Mouse (Mus musculus): ENCODE results near the gene Fibp. TPM values are rescaled to one million over a fixed set of nuclear protein-coding genes. Genes with fewer than 3 reads are reported as not detected.

Gene Fibp
- polyA plus RNA-seq (2016; fragmentation: Nextera tagmentation; extraction: Ambion mirVana), result 99.5 and 122 TPM in 2 replicates

GRCm38 (mm10) chr19:5460465-5460911 lies at the start of gene Fibp:
Gene Fibp (plus strand): TSS chr19:5460615.
- peak; percentile 93 for DNase-seq (ENCODE audit: low spot score)
- Histone ChIP-seq H3K27me3 (ENCODE audit: insufficient read depth, poor library complexity, severe bottlenecking) (peaks cover 22% of the 10 kb centered on the region), H3K4me1 (replicated peaks) (peaks cover 52% of the 10 kb centered on the region), H3K4me3 (peak within 1 kb of the TSS; percentile 87), H3K27ac (peak within 1 kb of the TSS; percentile 88), H3K9me3 (no peaks in the 10 kb centered on the region), H3K36me3 (peaks cover 33% of the 10 kb centered on the region)
- under 1% methylated on average over 32 of the region's 32 CpGs for WGBS

DNA sequence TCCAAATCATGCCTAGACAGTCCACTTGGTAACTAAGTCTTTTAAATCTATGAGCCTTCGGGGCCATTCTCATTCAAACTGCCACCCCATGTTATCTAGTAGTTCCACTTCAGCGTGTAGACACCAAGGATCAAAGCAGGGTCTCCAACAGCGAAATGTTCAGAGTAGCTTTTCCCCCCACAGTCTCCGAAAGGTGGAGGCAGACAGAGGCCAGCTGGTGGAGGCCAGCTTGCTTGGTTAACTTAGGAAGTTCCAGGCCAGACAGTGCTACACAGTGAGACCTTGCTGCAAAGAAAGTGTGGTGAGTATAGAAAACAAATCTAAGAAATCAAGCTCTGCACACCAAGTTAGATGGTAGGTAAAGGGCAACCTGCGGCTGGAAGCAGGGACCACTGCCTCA lies 49.8 kb upstream of the Fibp start:
- Histone ChIP-seq H3K9me3 (no peaks in the 10 kb centered on the region), H3K4me1 (replicated peaks) (peaks cover 21% of the 10 kb centered on the region), H3K27ac (no peak overlapping the region), H3K27me3 (ENCODE audit: insufficient read depth, poor library complexity, severe bottlenecking) (no peaks in the 10 kb centered on the region), H3K36me3 (peaks cover 4% of the 10 kb centered on the region; the same call in 1 of the 2 replicates), H3K4me3 (no peak overlapping the region)
- WGBS, result 90% methylated on average over 5 of the region's 5 CpGs
- no peak for DNase-seq (ENCODE audit: low spot score)

DNA sequence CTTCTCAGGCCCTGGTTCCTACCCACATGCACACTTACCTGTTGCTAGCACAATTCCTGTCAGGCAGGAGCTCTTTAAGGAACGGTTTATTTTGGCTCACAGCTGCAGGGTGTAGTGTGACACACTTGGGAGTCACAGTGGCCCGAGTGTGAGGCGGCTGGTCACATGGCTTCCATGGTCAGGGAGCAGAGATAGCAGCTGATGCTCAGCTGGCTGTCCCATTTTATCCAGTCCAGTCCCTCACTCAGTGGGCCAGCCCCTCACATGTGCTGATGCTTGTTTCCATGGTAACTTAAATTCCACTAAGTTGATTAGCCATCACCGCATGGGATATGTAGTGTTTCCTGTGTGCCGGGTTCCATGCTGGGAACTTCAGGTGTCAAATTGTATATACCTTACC lies 48.5 kb upstream of the Fibp start:
- Histone ChIP-seq H3K4me1 (replicated peaks) (peaks cover 15% of the 10 kb centered on the region), H3K27ac (no peak overlapping the region), H3K9me3 (no peaks in the 10 kb centered on the region), H3K27me3 (ENCODE audit: insufficient read depth, poor library complexity, severe bottlenecking) (no peaks in the 10 kb centered on the region), H3K4me3 (no peak overlapping the region), H3K36me3 (peaks cover 4% of the 10 kb centered on the region; the same call in 1 of the 2 replicates)
- no peak for DNase-seq (ENCODE audit: low spot score)
- 78% methylated on average over 5 of the region's 5 CpGs for WGBS

- Histone ChIP-seq H3K27me3 (ENCODE audit: insufficient read depth, poor library complexity, severe bottlenecking) (no peaks in the 10 kb centered on the region), H3K27ac (no peak overlapping the region), H3K36me3 (peaks cover 13% of the 10 kb centered on the region), H3K4me3 (no peak overlapping the region), H3K4me1 (replicated peaks) (peaks cover 3% of the 10 kb centered on the region; the same call in 1 of the 2 replicates), H3K9me3 (no peaks in the 10 kb centered on the region)
- no peak for DNase-seq (ENCODE audit: low spot score)
- WGBS, result 75% methylated on average over 4 of the region's 4 CpGs
Measured at GRCm38 (mm10) chr19:5413840-5414239, 46.6 kb upstream of the Fibp start.

GRCm38 (mm10) chr19:5414534-5414957 lies 45.9 kb upstream of the Fibp start:
- Histone ChIP-seq H3K9me3 (no peaks in the 10 kb centered on the region), H3K4me1 (replicated peaks) (peaks cover 3% of the 10 kb centered on the region; the same call in 1 of the 2 replicates), H3K36me3 (peaks cover 14% of the 10 kb centered on the region), H3K27ac (no peak overlapping the region), H3K4me3 (no peak overlapping the region), H3K27me3 (ENCODE audit: insufficient read depth, poor library complexity, severe bottlenecking) (no peaks in the 10 kb centered on the region)
- DNase-seq (ENCODE audit: low spot score), result no peak
- 64% methylated on average over 2 of the region's 2 CpGs for WGBS

DNA sequence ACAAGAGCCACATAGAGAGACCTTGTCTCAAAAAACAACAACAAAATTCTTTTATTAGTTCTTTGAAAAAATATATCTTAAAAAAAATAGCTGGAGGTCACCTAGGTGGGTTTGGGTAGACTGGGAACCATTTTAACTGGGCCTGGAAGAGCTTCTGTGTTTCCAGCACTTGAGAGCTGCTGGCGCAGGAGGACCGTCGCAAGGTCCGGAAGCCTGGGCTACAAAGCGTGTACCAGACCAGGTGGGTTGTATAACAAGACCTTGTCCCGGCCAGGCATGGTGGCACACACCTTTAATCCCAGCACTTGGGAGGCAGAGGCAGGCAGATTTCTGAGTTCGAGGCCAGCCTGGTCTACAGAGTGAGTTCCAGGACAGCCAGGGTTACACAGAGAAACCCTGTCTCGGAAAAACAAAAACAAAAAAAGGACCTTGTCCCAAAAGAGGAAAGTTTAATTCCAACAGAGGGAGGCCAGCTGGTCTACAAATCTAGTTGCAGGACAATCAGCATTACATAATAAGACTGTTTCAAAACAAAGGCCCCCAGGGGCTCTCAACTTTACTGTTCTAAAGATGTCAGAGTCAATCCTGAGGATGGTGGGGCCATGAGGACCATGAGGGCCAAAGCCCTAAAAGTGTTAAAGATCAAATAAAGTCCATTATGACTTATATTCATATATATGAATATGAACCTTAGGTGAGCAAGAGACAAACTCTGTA lies 41.5 kb upstream of the Fibp start:
- 94% methylated on average over 8 of the region's 8 CpGs for WGBS
- no peaks in the 10 kb centered on the region for H3K9me3 ChIP-seq
- no peak overlapping the region for H3K27ac ChIP-seq
- peaks cover 18% of the 10 kb centered on the region for H3K4me1 ChIP-seq (replicated peaks)
- peaks cover 54% of the 10 kb centered on the region for H3K36me3 ChIP-seq
- H3K4me3 ChIP-seq, result no peak overlapping the region
- H3K27me3 ChIP-seq (ENCODE audit: insufficient read depth, poor library complexity, severe bottlenecking), result no peaks in the 10 kb centered on the region
- no peak for DNase-seq (ENCODE audit: low spot score)

DNA sequence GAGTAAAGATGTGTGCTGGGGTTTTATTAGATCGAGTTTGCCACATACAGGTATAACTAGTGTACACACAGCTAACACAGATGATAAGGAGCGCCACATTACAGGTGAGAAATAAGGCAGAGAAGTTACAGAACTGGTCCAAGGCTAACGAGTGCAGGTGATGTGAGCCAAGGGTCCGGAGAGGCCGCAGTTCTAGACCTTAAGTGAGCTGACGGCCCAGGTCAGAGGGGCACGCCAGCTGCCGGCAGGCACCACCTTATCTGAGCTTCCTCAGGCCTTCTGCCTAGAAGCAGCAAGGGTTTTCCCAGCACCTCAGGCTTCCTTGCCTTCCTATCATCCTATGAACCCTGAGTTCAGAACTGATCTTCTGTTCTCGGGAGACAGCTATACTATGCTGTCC lies 40.8 kb upstream of the Fibp start:
- H3K27me3 ChIP-seq (ENCODE audit: insufficient read depth, poor library complexity, severe bottlenecking), result no peaks in the 10 kb centered on the region
- DNase-seq (ENCODE audit: low spot score), result no peak
- H3K9me3 ChIP-seq, result no peaks in the 10 kb centered on the region
- no peak overlapping the region for H3K27ac ChIP-seq
- no peak overlapping the region for H3K4me3 ChIP-seq
- H3K36me3 ChIP-seq, result peaks cover 54% of the 10 kb centered on the region
- H3K4me1 ChIP-seq (replicated peaks), result peaks cover 21% of the 10 kb centered on the region
- 92% methylated on average over 9 of the region's 9 CpGs for WGBS

DNA sequence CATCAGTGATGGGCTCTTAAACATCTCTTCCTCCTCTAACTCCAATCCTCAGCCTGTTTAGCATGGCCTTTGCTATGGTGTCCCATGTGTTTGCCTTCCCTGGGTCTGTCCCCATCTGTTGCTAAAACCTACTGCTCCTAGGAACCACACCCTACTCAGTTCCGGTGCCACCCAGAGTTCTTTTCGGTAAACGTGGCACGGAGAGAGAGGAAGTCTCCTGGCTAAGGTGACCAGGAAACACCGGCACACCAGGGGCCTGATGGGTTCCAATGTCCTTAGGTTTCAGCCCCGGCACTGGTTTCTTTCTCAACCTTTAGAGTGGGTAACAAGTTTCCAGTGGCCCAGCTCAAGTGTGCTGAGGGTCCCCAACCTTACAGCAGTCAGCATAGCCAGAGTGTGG lies 39.8 kb upstream of the Fibp start:
- no peaks in the 10 kb centered on the region for H3K27me3 ChIP-seq (ENCODE audit: insufficient read depth, poor library complexity, severe bottlenecking)
- H3K9me3 ChIP-seq, result no peaks in the 10 kb centered on the region
- H3K4me3 ChIP-seq, result no peak overlapping the region; the same call in 1 of the 2 replicates
- no peak overlapping the region for H3K27ac ChIP-seq
- 93% methylated on average over 6 of the region's 6 CpGs for WGBS
- H3K36me3 ChIP-seq, result peaks cover 54% of the 10 kb centered on the region
- no peak for DNase-seq (ENCODE audit: low spot score)
- peaks cover 22% of the 10 kb centered on the region for H3K4me1 ChIP-seq (replicated peaks)

DNA sequence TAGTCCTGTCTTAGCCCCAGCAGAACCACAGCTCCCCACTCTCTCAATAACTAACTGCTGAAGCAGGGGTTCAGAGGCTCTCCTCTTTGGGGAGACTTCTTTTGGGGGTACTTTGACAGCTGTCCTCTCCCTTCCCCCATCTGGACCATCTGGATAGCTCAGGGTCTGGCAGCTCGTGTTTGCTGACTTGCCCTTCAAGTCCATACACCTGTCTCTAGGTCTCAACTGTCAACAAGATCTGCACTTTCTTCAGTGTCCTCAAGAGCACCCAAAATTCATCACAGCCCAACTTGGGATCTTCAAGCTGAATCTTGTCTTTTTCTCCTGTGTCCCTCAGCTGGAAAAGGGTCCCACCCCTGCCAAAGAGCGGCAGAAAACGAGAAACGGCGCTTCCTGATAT lies 38.6 kb upstream of the Fibp start:
- Histone ChIP-seq H3K36me3 (peaks cover 65% of the 10 kb centered on the region), H3K4me3 (no peak overlapping the region), H3K27me3 (ENCODE audit: insufficient read depth, poor library complexity, severe bottlenecking) (no peaks in the 10 kb centered on the region), H3K4me1 (replicated peaks) (peaks cover 34% of the 10 kb centered on the region), H3K9me3 (no peaks in the 10 kb centered on the region), H3K27ac (no peak overlapping the region)
- no peak for DNase-seq (ENCODE audit: low spot score)
- 83% methylated on average over 5 of the region's 5 CpGs for WGBS

DNA sequence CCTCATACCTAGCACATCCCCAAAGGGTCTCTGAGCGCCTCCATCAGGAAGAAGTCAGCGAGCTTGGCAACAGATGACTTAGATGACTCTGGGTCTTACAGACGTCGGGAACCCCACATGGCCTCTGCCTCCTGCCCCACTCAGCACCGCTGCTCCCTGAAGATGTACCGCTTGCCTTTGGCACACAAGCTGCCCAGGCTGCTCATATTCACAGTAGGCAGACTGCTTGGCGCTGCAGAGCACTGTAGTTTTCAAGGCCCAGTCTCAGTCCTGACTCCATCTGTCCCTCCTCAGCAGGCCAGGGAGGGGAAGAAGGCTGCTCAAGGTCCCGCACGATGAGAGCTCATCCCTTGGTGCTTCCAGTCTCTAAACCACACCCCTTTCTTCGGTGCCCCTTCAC lies 38.1 kb upstream of the Fibp start:
- H3K27ac ChIP-seq, result no peak overlapping the region
- H3K9me3 ChIP-seq, result no peaks in the 10 kb centered on the region
- H3K4me3 ChIP-seq, result peak overlapping the region; percentile 1; the same call in 1 of the 2 replicates
- H3K4me1 ChIP-seq (replicated peaks), result peaks cover 39% of the 10 kb centered on the region
- WGBS, result 89% methylated on average over 10 of the region's 10 CpGs
- H3K27me3 ChIP-seq (ENCODE audit: insufficient read depth, poor library complexity, severe bottlenecking), result no peaks in the 10 kb centered on the region
- no peak for DNase-seq (ENCODE audit: low spot score)
- peaks cover 69% of the 10 kb centered on the region for H3K36me3 ChIP-seq

- Histone ChIP-seq H3K4me3 (peak overlapping the region; percentile 90), H3K27ac (peak overlapping the region; percentile 98; the same call in 1 of the 2 replicates), H3K36me3 (peaks cover 69% of the 10 kb centered on the region), H3K4me1 (replicated peaks) (peaks cover 41% of the 10 kb centered on the region), H3K9me3 (no peaks in the 10 kb centered on the region), H3K27me3 (ENCODE audit: insufficient read depth, poor library complexity, severe bottlenecking) (no peaks in the 10 kb centered on the region)
- DNase-seq (ENCODE audit: low spot score), result no peak
- 71% methylated on average over 9 of the region's 9 CpGs for WGBS
Measured at GRCm38 (mm10) chr19:5422895-5423443, 37.4 kb upstream of the Fibp start.

GRCm38 (mm10) chr19:5423561-5423960 lies 36.9 kb upstream of the Fibp start:
- DNase-seq (ENCODE audit: low spot score), result no peak
- Histone ChIP-seq H3K4me3 (peak overlapping the region; percentile 90), H3K36me3 (peaks cover 65% of the 10 kb centered on the region), H3K27ac (peak overlapping the region; percentile 98), H3K4me1 (replicated peaks) (peaks cover 42% of the 10 kb centered on the region), H3K9me3 (no peaks in the 10 kb centered on the region), H3K27me3 (ENCODE audit: insufficient read depth, poor library complexity, severe bottlenecking) (no peaks in the 10 kb centered on the region)
- WGBS, result 73% methylated on average over 12 of the region's 12 CpGs

DNA sequence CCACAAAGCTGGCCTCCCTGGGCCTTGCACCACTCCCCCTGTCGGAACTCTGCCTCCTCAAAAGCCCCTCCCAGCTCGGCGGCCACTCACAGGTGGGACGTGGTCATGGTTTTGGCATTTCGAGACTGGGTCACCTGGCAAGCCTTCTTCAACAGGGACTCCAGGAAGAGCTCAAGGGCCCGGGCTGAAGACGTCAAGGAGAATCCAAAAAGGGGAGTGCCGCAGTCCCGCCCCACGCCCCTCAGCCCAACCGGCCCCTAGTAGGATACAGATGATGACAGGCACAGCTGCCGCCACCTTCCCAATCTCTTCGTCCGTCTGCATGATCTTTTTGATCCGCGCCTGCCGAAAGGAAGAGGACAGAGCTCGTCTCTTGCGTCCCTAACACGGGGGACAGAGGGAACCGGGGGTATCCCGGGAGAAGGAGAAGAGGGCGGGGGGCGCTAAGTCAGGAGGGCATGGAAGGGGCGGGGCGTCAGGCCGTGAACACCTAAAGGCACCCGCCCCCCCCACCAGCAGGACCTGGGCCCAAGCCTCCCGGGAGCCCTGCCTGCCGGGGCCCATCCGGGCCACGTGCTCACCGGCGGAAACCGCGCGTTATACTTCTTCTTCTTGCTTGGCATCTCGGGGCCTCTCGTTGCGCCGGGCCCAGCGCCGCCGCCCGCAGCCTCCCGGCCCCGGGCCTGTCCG lies 36.2 kb upstream of the Fibp start:
- Histone ChIP-seq H3K4me3 (peak overlapping the region; percentile 90), H3K36me3 (peaks cover 65% of the 10 kb centered on the region), H3K27ac (peak overlapping the region; percentile 98), H3K4me1 (replicated peaks) (peaks cover 42% of the 10 kb centered on the region), H3K9me3 (no peaks in the 10 kb centered on the region), H3K27me3 (ENCODE audit: insufficient read depth, poor library complexity, severe bottlenecking) (no peaks in the 10 kb centered on the region)
- under 1% methylated on average over 48 of the region's 48 CpGs for WGBS
- DNase-seq (ENCODE audit: low spot score), result no peak
